Mouse (Mus musculus) liver, adult (tissue): ENCODE results near the gene Ebf3.

Experiments used
- GATA4 ChIP-seq: IDR thresholded peaks from 2 replicates; pipeline ENCODE4 v1.6.1; 2014; ENCODE audit warnings: mild to moderate bottlenecking, low read length; ENCODE audit not compliant: insufficient replicate concordance

The Ebf3 gene

DNA sequence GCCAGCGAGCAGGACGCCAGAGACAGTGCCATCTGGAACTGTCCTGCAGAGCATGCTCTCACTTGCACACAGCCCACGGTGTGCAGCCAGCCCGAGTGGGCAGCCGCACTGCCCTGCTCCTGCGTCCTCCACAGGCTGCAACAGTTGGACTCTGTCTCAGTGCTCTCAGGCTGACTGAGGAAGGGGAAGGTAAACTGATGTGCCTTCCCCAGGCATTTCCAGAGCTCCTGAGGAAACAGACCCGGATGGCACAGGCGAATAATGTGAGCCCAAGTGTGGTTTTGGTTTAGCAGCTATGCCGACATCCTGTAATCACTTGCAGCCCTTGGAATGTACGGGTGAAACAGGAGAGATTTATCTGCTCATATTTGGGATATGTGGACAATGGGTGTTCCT is 10.5 kb downstream of the Ebf3 start:
- TF ChIP-seq GATA4, result no peak

DNA sequence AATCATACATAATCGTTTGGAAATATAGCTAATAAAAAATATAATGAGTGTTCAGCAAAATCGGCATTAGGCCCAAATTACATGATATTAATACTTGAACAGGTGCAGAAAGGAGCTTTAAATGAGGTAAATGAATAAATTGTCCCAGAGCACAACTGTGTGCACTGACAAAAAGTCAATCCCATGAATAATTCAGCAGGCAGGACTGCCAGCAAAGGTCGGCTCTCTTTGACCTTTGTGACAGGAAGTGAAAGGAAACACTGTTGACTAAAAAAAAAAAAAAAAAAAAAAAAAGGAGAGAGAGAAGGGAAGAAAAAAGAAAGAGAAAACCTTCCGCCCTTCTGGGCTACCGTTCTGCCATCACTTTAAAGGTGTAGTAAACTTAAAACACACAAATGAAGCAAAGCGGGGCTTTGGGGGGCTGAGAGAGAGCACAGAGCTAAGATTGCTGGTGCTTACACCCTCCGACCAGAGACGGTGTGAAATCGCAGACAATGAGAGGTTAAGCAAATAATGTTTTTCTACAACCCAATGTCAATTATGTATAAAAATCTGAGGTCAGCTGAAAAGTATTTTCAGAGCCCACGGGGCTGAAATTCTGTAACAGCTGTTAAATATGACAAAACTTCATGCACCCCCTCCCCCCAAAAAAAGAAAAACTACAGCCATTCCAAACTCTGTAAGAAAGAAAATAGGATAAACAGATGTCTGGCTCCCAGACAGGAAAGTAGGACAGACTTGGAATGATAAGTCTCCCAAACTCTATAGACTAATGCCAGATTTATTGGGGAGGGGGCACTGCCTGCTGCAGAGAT is 11.1 kb downstream of the Ebf3 start:
- no peak for TF ChIP-seq GATA4

DNA sequence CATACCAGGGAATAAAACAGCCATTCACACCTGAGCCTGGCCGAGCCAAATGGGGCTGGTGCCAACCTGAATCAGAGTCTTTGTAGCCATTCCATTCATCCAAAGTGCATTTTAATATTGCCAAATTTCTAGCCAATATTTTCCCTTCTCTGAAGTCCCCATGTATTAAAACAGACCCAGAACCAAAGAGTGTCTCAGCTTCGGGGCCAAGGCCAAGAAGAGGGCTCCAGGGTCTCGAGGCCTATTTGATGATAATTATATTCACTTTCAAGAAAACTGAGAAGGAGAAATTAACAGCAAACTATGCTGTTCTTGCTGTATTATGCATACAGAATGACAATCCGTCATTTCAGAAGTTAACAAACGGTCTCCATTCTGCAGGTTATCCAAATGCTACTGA is 12.1 kb downstream of the Ebf3 start:
- no peak for TF ChIP-seq GATA4

DNA sequence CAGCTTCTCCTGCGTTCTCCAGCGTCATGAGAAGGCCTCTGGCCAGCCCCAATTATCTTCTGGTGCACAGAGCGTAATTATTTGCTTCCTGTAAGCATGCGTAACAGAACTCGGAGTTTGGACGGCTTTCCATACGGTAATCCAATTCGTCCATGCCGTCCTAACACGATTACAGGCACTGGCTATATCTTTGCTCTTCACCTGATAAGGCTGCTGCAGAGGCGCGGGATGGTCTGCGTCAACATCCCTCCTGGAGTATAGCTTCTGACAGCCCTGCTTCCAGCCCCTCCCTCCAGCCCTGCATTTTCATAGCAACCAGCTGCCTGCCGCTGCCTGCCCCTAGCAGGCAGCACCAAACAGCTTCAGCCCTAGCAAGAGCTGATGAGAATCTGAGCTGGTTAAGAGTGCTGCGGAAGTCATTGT is 12.9 kb downstream of the Ebf3 start:
- TF ChIP-seq GATA4, result no peak

DNA sequence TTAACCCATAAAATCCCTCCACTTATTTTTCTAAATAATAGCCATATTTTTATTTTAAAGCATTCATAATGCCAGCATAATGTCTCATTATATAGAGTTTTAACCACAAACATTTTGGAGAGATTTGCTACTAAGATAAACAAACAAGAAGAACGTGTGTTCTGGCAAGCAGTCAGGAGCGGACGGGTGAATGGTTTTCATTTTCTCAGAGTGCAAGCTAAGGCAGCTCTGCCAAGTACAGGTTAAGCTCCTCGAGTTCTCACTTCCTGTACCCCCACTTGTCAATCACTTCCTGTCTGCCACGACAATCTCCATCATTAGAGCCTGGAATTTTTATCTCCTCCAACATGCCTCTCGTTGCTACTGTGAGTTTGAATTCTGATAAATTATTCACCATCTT is 13.4 kb downstream of the Ebf3 start:
- no peak for TF ChIP-seq GATA4

DNA sequence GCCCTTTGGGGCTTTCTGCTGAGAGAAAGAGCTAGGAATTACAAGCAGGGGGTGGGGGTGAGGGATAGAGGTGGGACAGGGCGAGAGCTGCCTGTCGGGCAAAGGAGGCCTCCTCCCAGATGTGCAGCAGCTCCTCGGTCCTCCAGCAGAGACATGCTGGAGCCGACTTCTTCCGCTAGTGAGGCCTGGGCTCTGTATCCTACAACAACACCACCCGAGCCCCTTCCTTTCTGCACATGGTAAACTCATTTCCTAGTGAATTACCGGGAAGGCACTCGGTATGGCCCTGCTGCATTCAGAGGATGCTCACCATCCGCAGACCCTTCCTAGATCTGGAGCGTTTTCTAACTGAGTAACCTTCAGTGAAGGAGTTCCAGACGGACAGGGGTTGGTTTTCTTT is 14.1 kb downstream of the Ebf3 start:
- TF ChIP-seq GATA4, result no peak

DNA sequence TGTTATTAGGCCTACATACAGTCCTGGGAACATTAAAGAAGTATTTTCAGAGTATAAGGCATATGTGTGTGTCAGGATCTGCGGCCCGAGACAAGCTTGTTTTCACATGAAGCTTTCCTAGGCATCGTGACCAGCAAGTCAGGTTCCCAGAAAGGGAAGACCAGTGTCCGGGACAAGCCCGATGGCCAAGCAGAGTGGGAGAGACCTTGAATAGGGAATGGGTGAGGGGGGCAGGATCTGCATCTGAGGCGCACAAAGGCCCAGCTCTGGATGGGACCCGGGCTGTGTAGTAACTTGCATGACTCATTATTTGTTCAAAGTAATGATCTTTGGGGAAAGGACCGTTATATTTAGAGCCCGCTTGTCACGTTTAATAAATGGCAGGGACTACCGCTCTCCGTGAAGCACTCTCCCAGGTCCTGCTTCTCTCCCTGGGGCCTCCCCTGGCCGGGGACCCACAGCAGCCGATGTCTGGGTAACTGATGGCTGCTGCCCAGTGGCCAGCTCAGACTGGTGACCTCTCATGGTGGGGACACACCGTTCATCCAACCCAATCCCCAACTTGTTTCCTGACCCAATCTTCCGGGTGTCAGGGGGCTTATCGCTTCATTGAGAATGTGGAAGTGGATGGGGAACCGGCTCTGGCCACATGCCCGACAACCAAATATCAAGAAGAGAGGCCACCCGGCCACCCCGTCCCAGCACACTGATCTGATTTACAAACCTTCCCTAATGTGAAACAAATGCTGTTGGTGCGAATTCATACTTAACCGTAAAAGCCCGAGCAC is 16.5 kb downstream of the Ebf3 start:
- TF ChIP-seq GATA4, result no peak

DNA sequence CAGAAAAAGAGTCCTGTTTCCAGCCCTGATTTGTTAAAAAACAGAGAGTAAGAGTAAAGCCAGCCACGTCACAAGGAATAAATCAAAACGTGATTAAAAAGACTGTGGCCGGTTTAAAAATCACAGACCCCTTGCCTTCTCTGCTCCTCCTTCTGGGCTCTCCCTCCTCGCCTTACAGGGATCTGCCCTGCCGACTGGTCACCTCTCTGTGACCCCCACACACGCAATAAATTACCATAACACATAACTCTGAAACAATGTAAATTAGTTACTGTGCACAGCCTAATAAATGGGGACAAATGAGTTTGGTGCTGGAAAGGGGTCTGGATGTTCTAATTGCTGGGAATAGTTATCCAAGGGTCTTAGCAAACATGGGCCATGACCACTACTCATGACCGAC is 17.1 kb downstream of the Ebf3 start:
- no peak for TF ChIP-seq GATA4

DNA sequence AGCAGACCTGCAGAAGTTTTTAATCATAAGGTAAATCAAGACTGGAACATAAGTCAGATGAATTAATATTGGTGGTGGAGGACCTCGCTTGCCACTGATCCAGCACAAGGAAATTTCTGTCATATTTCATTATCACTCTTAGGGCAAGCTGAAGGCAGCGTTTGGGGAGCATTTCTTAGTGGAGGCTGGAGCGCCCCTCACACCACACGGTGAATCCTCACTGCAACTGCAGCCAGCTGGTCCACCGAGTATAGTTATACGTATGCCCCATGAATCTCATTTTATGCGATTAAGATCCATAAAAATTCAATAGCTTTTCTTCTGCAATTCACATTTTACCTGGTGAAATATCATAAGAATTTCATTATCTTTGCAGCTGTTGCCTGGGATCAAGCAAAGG is 18.6 kb downstream of the Ebf3 start:
- TF ChIP-seq GATA4, result no peak

DNA sequence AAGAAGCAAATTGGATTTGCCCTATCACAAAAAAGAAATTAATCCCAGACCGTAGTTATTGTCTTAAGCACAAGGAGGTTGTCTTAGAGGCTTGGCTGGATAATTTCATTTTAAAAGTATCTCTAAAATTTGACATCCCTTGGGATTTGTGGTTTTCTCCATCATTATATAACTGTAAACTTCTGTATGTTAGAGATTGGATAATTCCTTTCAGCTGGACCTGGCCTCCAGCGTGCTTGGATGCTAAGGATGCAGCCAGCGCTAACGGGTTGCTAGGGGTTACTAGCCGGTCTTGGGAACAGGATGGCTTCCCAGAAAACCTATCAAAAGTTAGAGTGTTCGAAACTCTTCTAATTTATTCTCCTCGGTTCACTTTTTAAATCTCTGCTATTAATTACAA is 19.8 kb downstream of the Ebf3 start:
- TF ChIP-seq GATA4, result no peak

DNA sequence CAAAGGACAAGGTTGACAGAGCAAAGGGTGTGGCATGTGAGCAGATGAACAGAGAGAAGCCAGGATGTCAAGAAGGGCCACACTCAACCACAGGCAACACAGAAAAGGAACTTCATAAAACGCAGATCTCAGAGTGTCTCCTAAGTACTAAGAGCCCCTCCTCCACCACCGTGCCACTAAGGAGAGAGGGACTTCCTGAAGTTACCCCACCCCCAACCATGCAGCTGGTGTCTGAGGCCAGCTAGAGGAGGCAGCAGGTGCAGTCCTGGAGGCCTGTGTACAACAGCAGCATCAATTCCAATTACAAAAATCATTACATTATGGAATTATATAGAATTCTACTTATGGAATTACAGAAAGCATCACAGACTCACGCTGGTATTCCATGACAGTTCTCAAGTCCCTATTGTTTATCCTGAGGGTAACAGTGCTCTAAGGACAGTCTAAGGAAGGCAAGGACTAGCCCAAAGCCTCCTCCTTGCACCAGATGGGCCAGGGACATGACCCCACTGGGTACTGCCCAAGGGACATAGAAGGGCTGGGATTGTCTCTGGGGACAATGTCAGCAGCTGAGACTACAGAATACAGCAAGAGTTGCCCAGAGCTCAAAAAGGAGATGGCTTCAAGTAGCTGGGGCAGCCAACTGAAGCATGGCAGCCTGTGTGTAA is 24.8 kb downstream of the Ebf3 start:
- no peak for TF ChIP-seq GATA4

DNA sequence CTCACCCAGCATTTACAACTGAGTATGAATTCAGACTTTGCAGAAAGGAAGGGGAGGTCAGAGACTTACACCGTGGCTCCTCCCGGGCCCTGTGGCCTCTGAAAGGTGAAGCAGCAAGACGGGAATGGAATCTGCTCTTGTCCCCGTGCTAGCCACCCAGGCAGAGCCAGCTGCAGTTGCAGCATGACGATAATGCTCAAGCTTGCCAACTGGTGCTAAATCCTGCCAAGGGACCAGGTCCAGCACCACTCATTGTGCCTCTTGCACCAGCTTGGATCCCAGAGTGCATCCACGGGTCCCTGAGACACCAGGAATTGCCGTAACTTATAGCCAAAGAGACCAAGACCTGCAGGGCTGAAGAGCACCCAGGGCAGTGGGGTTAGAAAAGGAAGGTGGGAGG is 36.1 kb downstream of the Ebf3 start:
- no peak for TF ChIP-seq GATA4

DNA sequence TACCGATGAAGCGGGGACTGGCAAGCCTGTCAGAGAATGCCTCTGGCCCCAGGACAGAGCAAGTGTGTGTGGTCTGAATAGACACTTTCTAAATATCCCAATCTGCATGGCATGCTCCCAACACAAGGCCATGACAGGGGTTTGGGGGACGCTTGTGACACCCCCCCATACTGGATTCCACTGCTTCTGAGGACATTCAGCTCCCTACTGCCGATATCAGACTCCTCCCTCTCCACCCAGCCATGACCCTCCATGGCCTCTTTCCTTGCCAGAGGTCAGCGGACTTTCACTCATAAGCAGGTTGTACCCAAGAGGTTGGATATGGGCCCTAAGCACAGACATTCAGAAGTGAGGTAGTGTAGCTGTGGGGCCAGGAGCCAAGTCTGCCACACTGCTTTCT is 36.5 kb downstream of the Ebf3 start:
- TF ChIP-seq GATA4, result no peak

DNA sequence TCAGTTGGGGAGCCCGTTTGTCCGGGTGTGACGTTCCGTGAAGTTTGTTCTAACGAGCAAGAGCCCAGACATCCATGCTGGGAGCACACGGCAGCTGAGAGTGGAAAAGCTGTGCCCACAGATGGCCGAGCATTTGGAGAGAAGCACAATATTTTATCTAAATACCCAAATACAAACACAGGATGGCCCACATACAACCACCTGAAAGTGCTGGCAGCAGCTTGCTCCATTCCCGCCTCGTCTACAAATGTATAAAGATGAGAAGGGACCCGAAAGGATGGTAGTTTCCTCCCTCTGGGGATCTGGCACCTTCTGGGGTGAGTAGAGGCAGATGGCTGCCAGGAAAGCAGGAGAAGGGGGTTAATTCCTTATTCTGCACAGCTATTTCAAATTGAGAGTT is 42.0 kb downstream of the Ebf3 start:
- no peak for TF ChIP-seq GATA4

DNA sequence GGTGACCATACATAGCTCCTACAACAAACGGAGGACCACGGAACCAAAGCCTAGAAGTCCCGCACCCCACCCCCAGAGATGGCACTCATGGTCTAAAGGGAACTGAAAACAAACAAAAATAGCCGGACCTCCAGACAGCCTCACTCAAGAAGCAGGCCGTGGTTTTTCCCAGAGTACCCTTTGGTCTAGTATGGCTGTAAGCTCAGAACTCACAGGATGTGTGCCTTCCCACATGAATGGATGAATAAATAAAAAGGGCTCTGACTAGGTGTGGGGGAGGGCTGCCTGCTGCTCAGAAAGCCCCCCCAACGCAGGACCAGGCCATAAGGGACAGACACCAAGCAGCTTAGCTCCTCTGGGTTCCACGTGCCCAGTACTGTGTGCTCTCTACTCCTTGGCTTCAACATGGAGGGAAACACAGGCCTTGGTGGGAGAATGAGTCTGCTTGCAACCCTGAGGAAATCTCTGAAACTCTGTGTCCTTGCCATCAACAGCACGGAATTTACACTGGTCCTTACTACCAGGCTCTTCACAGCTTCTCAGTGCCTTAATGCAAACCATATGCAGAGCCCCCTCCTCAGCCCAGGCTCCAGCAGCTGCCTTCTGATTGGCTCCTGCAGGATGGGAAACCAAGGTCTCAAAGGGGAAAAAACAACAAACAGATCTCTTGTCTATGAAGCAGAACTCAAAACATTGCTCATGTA is 45.6 kb downstream of the Ebf3 start:
- TF ChIP-seq GATA4, result no peak
